Mouse (Mus musculus) liver, postnatal 0 days (tissue): Measurements from ENCODE around the gene Nfatc2.

Experiments
- CTCF ChIP-seq: sonication (generic); IDR thresholded peaks from 2 replicates; pipeline ENCODE4 v1.5.1; 2016; ENCODE audit warnings: antibody characterized with exemption, low read depth
- EP300 ChIP-seq: IDR thresholded peaks from 2 replicates; pipeline ENCODE4 v1.6.1; 2016; ENCODE audit warnings: antibody characterized with exemption, low read depth, mild to moderate bottlenecking

- TF ChIP-seq EP300: no peak
- TF ChIP-seq CTCF: no peak
These were observed 89.9 kb downstream of the Nfatc2 start for GRCm38 (mm10) chr2:168511529-168511928.
